Mouse (Mus musculus) liver, embryonic 13.5 days (tissue): Measurements from ENCODE around the gene Slc12a7. TPM values are rescaled to one million over a fixed set of nuclear protein-coding genes. Genes with fewer than 3 reads are reported as not detected.

Experiments used
- ATAC-seq: fragments of 200-750 bp; cut with Nextera tagmentation; 2 replicates; pipeline ENCODE4 v1.8.0; 2017; ENCODE audit warnings: low read depth, mild to moderate bottlenecking, moderate number of reproducible peaks, moderate library complexity
- DNase-seq: peaks from one replicate; pipeline ENCODE4 v3.0.0; 2022
- H3K27ac ChIP-seq: fragments of 300-500 bp; sonication (generic); 2 replicates; pipeline ENCODE4 v1.5.1; 2015; ENCODE audit warnings: moderate library complexity, mild to moderate bottlenecking, inconsistent platforms
- H3K27me3 ChIP-seq: fragments of 300-500 bp; sonication (generic); 2 replicates; pipeline ENCODE4 v1.6.1; 2015; ENCODE audit warnings: mild to moderate bottlenecking, inconsistent platforms
- H3K36me3 ChIP-seq: fragments of 300-500 bp; sonication (generic); 2 replicates; pipeline ENCODE4 v1.6.1; 2015; ENCODE audit warnings: mild to moderate bottlenecking, inconsistent platforms
- H3K4me1 ChIP-seq: fragments of 300-500 bp; sonication (generic); replicated peaks from 2 replicates; pipeline ENCODE4 v1.6.1; 2015; ENCODE audit warnings: inconsistent platforms
- H3K4me2 ChIP-seq: fragments of 300-500 bp; sonication (generic); 2 replicates; pipeline ENCODE4 v1.6.1; 2015; ENCODE audit warnings: inconsistent platforms, mild to moderate bottlenecking, moderate library complexity
- H3K4me3 ChIP-seq: fragments of 300-500 bp; sonication (generic); replicated peaks from 2 replicates; pipeline ENCODE4 v1.5.1; 2015; ENCODE audit warnings: mild to moderate bottlenecking, inconsistent platforms
- H3K9ac ChIP-seq: fragments of 300-500 bp; sonication (generic); 2 replicates; pipeline ENCODE4 v1.6.1; 2015; ENCODE audit warnings: mild to moderate bottlenecking, inconsistent platforms
- H3K9me3 ChIP-seq: fragments of 300-500 bp; sonication (generic); replicated peaks from 2 replicates; pipeline ENCODE4 v1.6.1; 2016; ENCODE audit warnings: inconsistent platforms
- WGBS: fragments of 180-500 bp; shearing (Covaris S2); methylation state at CpG from one replicate; pipeline ENCODE4 v1.1.7; 2015; ENCODE audit not compliant: insufficient replicate concordance; 5-methylcytosine and 5-hydroxymethylcytosine counted together
- polyA plus RNA-seq: library from polyadenylated mRNA; unstranded; fragments of >200 nt; fragmentation: Nextera tagmentation; extraction: Ambion mirVana; gene quantifications from 2 replicates; pipeline ENCODE4 v1.2.1, GENCODE M21; 2015

Gene Slc12a7
- polyA plus RNA-seq, 1 experiment from 2014 or later: 6.9 TPM

GRCm38 (mm10) chr13:73822187-73822800 is 89.4 kb downstream of the Slc12a7 start:
- Histone ChIP-seq H3K27ac (no peak overlapping the region), H3K27me3 (no peaks in the 10 kb centered on the region), H3K4me3 (no peak overlapping the region), H3K9me3 (no peaks in the 10 kb centered on the region), H3K9ac (no peak overlapping the region), H3K4me2 (no peak overlapping the region), H3K36me3 (no peaks in the 10 kb centered on the region), H3K4me1 (0 out of 2 replicates have a peak, but pooled peaks cover 7% of the 10 kb centered on the region)
- DNase-seq: peak; percentile 15
- ATAC-seq: no peak
- whole genome bisulfite sequencing: 41% methylated on average over 4 of the region's 4 CpGs

GRCm38 (mm10) chr13:73823711-73824110 is 90.8 kb downstream of the Slc12a7 start:
- Histone ChIP-seq H3K27me3 (no peaks in the 10 kb centered on the region), H3K27ac (no peak overlapping the region), H3K4me1 (0 out of 2 replicates have a peak, but pooled peaks cover 7% of the 10 kb centered on the region), H3K4me2 (no peak overlapping the region), H3K9ac (no peak overlapping the region), H3K9me3 (no peaks in the 10 kb centered on the region), H3K36me3 (no peaks in the 10 kb centered on the region), H3K4me3 (no peak overlapping the region)
- 54% methylated on average over 6 of the region's 6 CpGs for WGBS
- no peak for ATAC-seq
- no peak for DNase-seq

GRCm38 (mm10) chr13:73827243-73827642 is 94.3 kb downstream of the Slc12a7 start:
- no peaks in the 10 kb centered on the region for H3K36me3 ChIP-seq
- 72% methylated on average over 8 of the region's 8 CpGs for WGBS
- H3K4me3 ChIP-seq: no peak overlapping the region

GRCm38 (mm10) chr13:73831486-73831885 is 98.6 kb downstream of the Slc12a7 start:
- WGBS: 0% methylated on average over 2 of the region's 2 CpGs
- H3K9me3 ChIP-seq: no peaks in the 10 kb centered on the region
- ATAC-seq (no peak), DNase-seq (peak; percentile 12)
- no peak overlapping the region for H3K27ac ChIP-seq
- H3K9ac ChIP-seq: no peak overlapping the region
- no peak overlapping the region for H3K4me3 ChIP-seq
- no peaks in the 10 kb centered on the region for H3K4me1 ChIP-seq
- H3K36me3 ChIP-seq: no peaks in the 10 kb centered on the region
- H3K4me2 ChIP-seq: no peak overlapping the region
- no peaks in the 10 kb centered on the region for H3K27me3 ChIP-seq

More at GRCm38 (mm10) chr13:73827243-73827642, 94.3 kb downstream of the Slc12a7 start:
- Histone ChIP-seq H3K27ac (no peak overlapping the region), H3K4me2 (no peak overlapping the region), H3K4me1 (0 out of 2 replicates have a peak, but pooled peaks cover 7% of the 10 kb centered on the region), H3K27me3 (no peaks in the 10 kb centered on the region), H3K9me3 (no peaks in the 10 kb centered on the region), H3K9ac (no peak overlapping the region)
- DNase-seq: no peak
- no peak for ATAC-seq

- 59% methylated on average over 12 of the region's 12 CpGs for WGBS
- no peak overlapping the region for H3K4me3 ChIP-seq
- DNase-seq (no peak), ATAC-seq (no peak)
- no peak overlapping the region for H3K4me2 ChIP-seq
- no peaks in the 10 kb centered on the region for H3K36me3 ChIP-seq
- H3K9me3 ChIP-seq: no peaks in the 10 kb centered on the region
- no peaks in the 10 kb centered on the region for H3K4me1 ChIP-seq
- H3K27ac ChIP-seq: no peak overlapping the region
- no peaks in the 10 kb centered on the region for H3K27me3 ChIP-seq
- no peak overlapping the region for H3K9ac ChIP-seq
Observed at GRCm38 (mm10) chr13:73833809-73834208, 100.9 kb downstream of the Slc12a7 start.

- Histone ChIP-seq H3K36me3 (no peaks in the 10 kb centered on the region), H3K9ac (no peak overlapping the region), H3K27me3 (no peaks in the 10 kb centered on the region), H3K4me1 (no peaks in the 10 kb centered on the region), H3K4me3 (no peak overlapping the region), H3K4me2 (no peak overlapping the region), H3K9me3 (no peaks in the 10 kb centered on the region), H3K27ac (no peak overlapping the region)
- ATAC-seq (no peak), DNase-seq (no peak)
- WGBS: 51% methylated on average over 4 of the region's 4 CpGs
Observed at GRCm38 (mm10) chr13:73835791-73836190, 102.9 kb downstream of the Slc12a7 start.

GRCm38 (mm10) chr13:73836491-73836890 is 103.6 kb downstream of the Slc12a7 start:
- 67% methylated on average over 6 of the region's 6 CpGs for WGBS
- Histone ChIP-seq H3K9ac (no peak overlapping the region), H3K27ac (no peak overlapping the region), H3K9me3 (no peaks in the 10 kb centered on the region), H3K36me3 (no peaks in the 10 kb centered on the region), H3K4me1 (no peaks in the 10 kb centered on the region), H3K4me3 (no peak overlapping the region), H3K4me2 (no peak overlapping the region), H3K27me3 (no peaks in the 10 kb centered on the region)
- ATAC-seq (no peak), DNase-seq (no peak)

- Histone ChIP-seq H3K27ac (no peak overlapping the region), H3K27me3 (0 out of 2 replicates have a peak, but pooled peaks cover 1% of the 10 kb centered on the region), H3K9me3 (no peaks in the 10 kb centered on the region), H3K4me1 (no peaks in the 10 kb centered on the region), H3K9ac (no peak overlapping the region), H3K4me2 (no peak overlapping the region), H3K4me3 (no peak overlapping the region), H3K36me3 (no peaks in the 10 kb centered on the region)
- ATAC-seq (no peak), DNase-seq (no peak)
- WGBS: 57% methylated on average over 8 of the region's 8 CpGs
Observed at GRCm38 (mm10) chr13:73837708-73838107, 104.8 kb downstream of the Slc12a7 start.

GRCm38 (mm10) chr13:73839137-73839548 is 106.2 kb downstream of the Slc12a7 start:
- Histone ChIP-seq H3K9ac (no peak overlapping the region), H3K4me3 (no peak overlapping the region), H3K4me1 (no peaks in the 10 kb centered on the region), H3K27me3 (peaks cover 9% of the 10 kb centered on the region), H3K9me3 (no peaks in the 10 kb centered on the region), H3K27ac (no peak overlapping the region), H3K36me3 (no peaks in the 10 kb centered on the region), H3K4me2 (no peak overlapping the region)
- 72% methylated on average over 11 of the region's 11 CpGs for WGBS
- ATAC-seq (no peak), DNase-seq (no peak)

GRCm38 (mm10) chr13:73839740-73840139 is 106.8 kb downstream of the Slc12a7 start:
- H3K9me3 ChIP-seq: no peaks in the 10 kb centered on the region
- WGBS: 56% methylated on average over 4 of the region's 4 CpGs
- H3K36me3 ChIP-seq: no peaks in the 10 kb centered on the region
- no peak overlapping the region for H3K4me2 ChIP-seq
- H3K27ac ChIP-seq: no peak overlapping the region
- ATAC-seq (no peak), DNase-seq (no peak)
- no peak overlapping the region for H3K4me3 ChIP-seq
- no peaks in the 10 kb centered on the region for H3K4me1 ChIP-seq
- no peak overlapping the region for H3K9ac ChIP-seq
- peaks cover 14% of the 10 kb centered on the region for H3K27me3 ChIP-seq

GRCm38 (mm10) chr13:73842696-73843095 is 109.8 kb downstream of the Slc12a7 start:
- Histone ChIP-seq H3K4me1 (0 out of 2 replicates have a peak, but pooled peaks cover 5% of the 10 kb centered on the region), H3K9me3 (no peaks in the 10 kb centered on the region), H3K36me3 (no peaks in the 10 kb centered on the region), H3K27me3 (peaks cover 44% of the 10 kb centered on the region), H3K9ac (no peak overlapping the region), H3K4me2 (no peak overlapping the region), H3K27ac (no peak overlapping the region), H3K4me3 (no peak overlapping the region)
- no peak for DNase-seq
- no peak for ATAC-seq
